8 mouse cellular contexts compared by ENCODE assay signal in the genomic region with DNA sequence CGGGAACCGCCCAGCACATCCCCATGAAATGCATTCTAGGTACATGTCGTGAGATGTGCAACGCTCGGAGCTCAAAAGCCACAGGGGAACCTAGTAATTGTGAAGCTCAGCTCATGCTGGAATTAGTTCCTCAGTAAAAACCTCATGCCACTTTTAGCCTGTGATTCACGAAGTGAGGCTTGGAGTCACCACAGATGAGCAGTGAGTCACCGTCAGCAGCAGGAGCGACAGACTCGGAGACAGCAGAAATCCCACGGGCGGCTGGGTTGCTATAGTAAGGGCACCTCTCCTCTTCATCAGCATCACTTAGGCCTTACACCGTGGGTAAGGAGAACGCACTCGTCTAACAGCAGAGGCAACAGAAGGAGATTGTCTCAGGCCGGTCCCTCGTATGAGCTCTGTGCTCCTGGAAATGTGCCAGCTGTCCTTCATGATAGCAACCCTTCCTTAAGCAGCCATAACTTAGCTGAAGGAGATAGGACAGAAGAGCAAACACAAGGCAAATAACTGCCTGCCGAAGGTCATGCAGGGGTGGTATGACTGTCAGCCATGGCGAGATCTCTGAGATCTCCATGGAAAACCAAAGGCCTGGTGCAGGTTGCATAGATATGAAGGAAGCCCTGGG. TPM values are rescaled to one million over a fixed set of nuclear protein-coding genes. Genes with fewer than 3 reads are reported as not detected.
A peak's percentile ranks its signal among the peaks of the same experiment; 100 is the strongest.
DNase-seq lines count a peak whose midpoint lies in the region; ATAC-seq and TF ChIP-seq lines count a peak whose summit lies in the region.

No protein-coding gene starts in this region.

- ATAC-seq in limb, embryonic 15.5 days (ENCODE audit: insufficient number of reproducible peaks, low FRiP score, low TSS enrichment, low read depth), result no peak
- ATAC-seq in stomach, postnatal 0 days (ENCODE audit: low FRiP score, low TSS enrichment), result peak; percentile 60

- no peak for TF ChIP-seq EP300 in stomach, postnatal 0 days (optimal IDR thresholded peaks at IDR 0.05)

- H3K9ac ChIP-seq in limb, embryonic 15.5 days, result no peak overlapping the region
- H3K9ac ChIP-seq in liver, adult 2 months (ENCODE audit: low read depth, low read length), result no peak overlapping the region
- no peak overlapping the region for H3K9ac ChIP-seq in stomach, postnatal 0 days (ENCODE audit: low read length)

- WGBS in limb, embryonic 15.5 days, result 71% methylated on average over 18 of the region's 18 CpGs
- WGBS in limb, embryonic 10.5 days, result 89% methylated on average over 18 of the region's 18 CpGs
- 82% methylated on average over 18 of the region's 18 CpGs for WGBS in liver, adult 2 months
- WGBS in stomach, postnatal 0 days, result 61% methylated on average over 18 of the region's 18 CpGs

- no peak overlapping the region for H3K4me3 ChIP-seq in limb, embryonic 15.5 days
- H3K4me3 ChIP-seq in limb, embryonic 10.5 days, result no peak overlapping the region
- no peak overlapping the region for H3K4me3 ChIP-seq in liver, adult 2 months (ENCODE audit: insufficient read depth, low read depth, low read length)
- no peak overlapping the region for H3K4me3 ChIP-seq in stomach, postnatal 0 days (ENCODE audit: low read depth, low read length)

- DNase-seq in limb, embryonic 10.5 days (ENCODE audit: low spot score), result no peak
- DNase-seq in adrenal gland, adult 8-10 months, result peak; percentile 45
- DNase-seq in frontal cortex, postnatal 14 days (ENCODE audit: low spot score in 2 of 2), result peak; percentile 64 to 69
- peak; percentile 18 for DNase-seq in liver, adult 2 months (ENCODE audit: extremely low read depth, low read depth, low spot score)
- DNase-seq in stomach, postnatal 0 days (ENCODE audit: low spot score), result no peak
- DNase-seq in thymus, postnatal 36 days, result no peak
- DNase-seq in spleen, postnatal 36 days (ENCODE audit: low spot score in 2 of 2), result no peak

- H3K9me3 ChIP-seq in limb, embryonic 15.5 days, result no peaks in the 10 kb centered on the region
- no peaks in the 10 kb centered on the region for H3K9me3 ChIP-seq in limb, embryonic 10.5 days (replicated peaks)
- H3K9me3 ChIP-seq in stomach, postnatal 0 days (ENCODE audit: control insufficient read depth, low read length), result no peaks in the 10 kb centered on the region

- no peak for TF ChIP-seq POLR2A in liver, adult 2 months (IDR thresholded peaks at IDR 0.05; ENCODE audit: extremely low read depth, insufficient read depth, low read length)

- no peak for TF ChIP-seq CTCF in liver, adult 2 months (IDR thresholded peaks at IDR 0.05; ENCODE audit: low read depth, low read length)
- TF ChIP-seq CTCF in stomach, postnatal 0 days (IDR thresholded peaks at IDR 0.05; ENCODE audit: low read depth), result no peak

- no peaks in the 10 kb centered on the region for H3K36me3 ChIP-seq in limb, embryonic 15.5 days
- no peaks in the 10 kb centered on the region for H3K36me3 ChIP-seq in limb, embryonic 10.5 days
- no peaks in the 10 kb centered on the region for H3K36me3 ChIP-seq in liver, adult 2 months (ENCODE audit: control insufficient read depth, insufficient read depth, low read length)
- H3K36me3 ChIP-seq in stomach, postnatal 0 days (ENCODE audit: control insufficient read depth, insufficient read depth, low read length), result no peaks in the 10 kb centered on the region

- 0 out of 2 replicates have a peak overlapping the region, but pooled peaks have one; percentile 7 for H3K27ac ChIP-seq in limb, embryonic 15.5 days
- H3K27ac ChIP-seq in limb, embryonic 10.5 days, result no peak overlapping the region
- H3K27ac ChIP-seq in liver, adult 2 months (replicated peaks; ENCODE audit: insufficient read depth, low read depth, low read length), result no peak overlapping the region
- no peak overlapping the region for H3K27ac ChIP-seq in stomach, postnatal 0 days (replicated peaks)

- no peak overlapping the region for H3K4me2 ChIP-seq in limb, embryonic 15.5 days
- no peak overlapping the region for H3K4me2 ChIP-seq in stomach, postnatal 0 days (replicated peaks; ENCODE audit: low read depth)

- peaks cover 11% of the 10 kb centered on the region; the same call in 1 of the 2 replicates for H3K4me1 ChIP-seq in limb, embryonic 15.5 days
- no peaks in the 10 kb centered on the region; the same call in 1 of the 2 replicates for H3K4me1 ChIP-seq in limb, embryonic 10.5 days
- H3K4me1 ChIP-seq in liver, adult 2 months (ENCODE audit: control insufficient read depth, insufficient read depth, low read length), result peaks cover 3% of the 10 kb centered on the region; the same call in 1 of the 2 replicates
- no peaks in the 10 kb centered on the region for H3K4me1 ChIP-seq in stomach, postnatal 0 days (replicated peaks; ENCODE audit: control insufficient read depth, insufficient read depth)

- peaks cover 14% of the 10 kb centered on the region; the same call in 1 of the 2 replicates for H3K79me2 ChIP-seq in liver, adult 2 months (ENCODE audit: control insufficient read depth, insufficient read depth, low read length)

- H3K27me3 ChIP-seq in limb, embryonic 15.5 days, result no peaks in the 10 kb centered on the region
- H3K27me3 ChIP-seq in limb, embryonic 10.5 days (ENCODE audit: low read depth, poor library complexity, severe bottlenecking), result no peaks in the 10 kb centered on the region
- H3K27me3 ChIP-seq in liver, adult 2 months (ENCODE audit: control insufficient read depth, insufficient read depth, low read length), result no peaks in the 10 kb centered on the region
- H3K27me3 ChIP-seq in stomach, postnatal 0 days (ENCODE audit: control insufficient read depth, insufficient read depth, low read length), result no peaks in the 10 kb centered on the region

RNA-seq across cellular contexts. Expression of a gene that starts 39.8 kb away (rescaled TPM):
- 12.1 and 14.3 TPM in 2 replicates for polyA plus RNA-seq in limb, embryonic 15.5 days (2015; fragmentation: Nextera tagmentation; extraction: Ambion mirVana)
- 4.7 and 5.5 TPM in 2 replicates for polyA plus RNA-seq in limb, embryonic 10.5 days (2016; fragmentation: Nextera tagmentation; extraction: Ambion mirVana)
- 10 to 100 TPM in 1 of 4 experiments, 1 to 10 TPM in 3; 4.6 to 10.7 (median 7.1) TPM for total RNA-seq in adrenal gland, adult 8-10 months (2022)
- total RNA-seq in liver, adult 2 months (2014; rRNA removed), result 4.6 and 6.5 TPM in 2 replicates
- polyA plus RNA-seq in liver, adult 2 months (2012; rRNA removed), result 9.3 and 11.4 TPM in 2 replicates
- 5.4 and 5.5 TPM in 2 replicates for polyA plus RNA-seq in stomach, postnatal 0 days (2015; fragmentation: Nextera tagmentation; extraction: Ambion mirVana)

Comparison
In these comparisons a context has a peak if more than half of its experiments do, and no peak if none do; other contexts are left out.
1. DNase-seq: peak in adrenal gland, adult 8-10 months (single experiment), frontal cortex, postnatal 14 days (2 of 2) and liver, adult 2 months (single experiment); none in limb, embryonic 10.5 days (single experiment), stomach, postnatal 0 days (single experiment), thymus, postnatal 36 days (0 of 2) and spleen, postnatal 36 days (0 of 2).